Mouse (Mus musculus) gastrocnemius, postnatal 10 days (tissue): Measurements from ENCODE around the gene Iqsec1. TPM values are rescaled to one million over a fixed set of nuclear protein-coding genes. Genes with fewer than 3 reads are reported as not detected.

Experiments used
- DNase-seq: peaks from one replicate; pipeline ENCODE4 v3.0.0; 2021; ENCODE audit warnings: mixed read lengths
- long read RNA-seq, 2 experiments: library from polyadenylated mRNA; stranded (forward); transcript quantifications; one replicate each; pipeline ENCODE4 v2.0.0; 2021
- total RNA-seq, 2 experiments: library from RNA; stranded (reverse); gene quantifications; 2 replicates each; pipeline ENCODE4 v1.2.3; 2021

Gene Iqsec1
- total RNA-seq, result 10 to 100 TPM; 58.8 to 71.1 TPM
- long read RNA-seq, experiment 1, full-length matches to known transcripts, result 6 of 19 reads
- long read RNA-seq, experiment 1, partial matches to known transcripts, result 6 of 19 reads
- long read RNA-seq, experiment 1, other reads (novel, unspliced or antisense), result 7 of 19 reads
- long read RNA-seq, experiment 2, full-length matches to known transcripts, result 8 of 16 reads
- long read RNA-seq, experiment 2, partial matches to known transcripts, result 2 of 16 reads
- long read RNA-seq, experiment 2, other reads (novel, unspliced or antisense), result 6 of 16 reads

GRCm38 (mm10) chr6:90988648-90989317 lies at the start of gene Iqsec1:
Gene Iqsec1 (minus strand): TSS chr6:90988685.
- DNase-seq, result peak; percentile 65

GRCm38 (mm10) chr6:91028256-91028655 lies 39.8 kb upstream of the Iqsec1 start:
- no peak for DNase-seq

- DNase-seq, result no peak
These were observed 32.3 kb upstream of the Iqsec1 start for GRCm38 (mm10) chr6:91020810-91021209.

GRCm38 (mm10) chr6:91016600-91017230 lies 28.2 kb upstream of the Iqsec1 start:
- no peak for DNase-seq

GRCm38 (mm10) chr6:91014198-91014958 lies 25.9 kb upstream of the Iqsec1 start:
- DNase-seq, result no peak

GRCm38 (mm10) chr6:91012458-91012857 lies 24.0 kb upstream of the Iqsec1 start:
- DNase-seq, result no peak

- no peak for DNase-seq
These were observed 23.1 kb upstream of the Iqsec1 start for GRCm38 (mm10) chr6:91011568-91011967.

GRCm38 (mm10) chr6:91008284-91008830 lies 19.9 kb upstream of the Iqsec1 start:
- no peak for DNase-seq

- no peak for DNase-seq
These were observed 18.7 kb upstream of the Iqsec1 start for GRCm38 (mm10) chr6:91007207-91007606.

GRCm38 (mm10) chr6:91004157-91004556 lies 15.7 kb upstream of the Iqsec1 start:
- DNase-seq, result no peak

- DNase-seq, result no peak
These were observed 15.0 kb upstream of the Iqsec1 start for GRCm38 (mm10) chr6:91003310-91003995.

GRCm38 (mm10) chr6:91001566-91001965 lies 13.1 kb upstream of the Iqsec1 start:
- no peak for DNase-seq

- no peak for DNase-seq
These were observed 12.5 kb upstream of the Iqsec1 start for GRCm38 (mm10) chr6:91000819-91001525.

- DNase-seq, result no peak
These were observed 10.7 kb upstream of the Iqsec1 start for GRCm38 (mm10) chr6:90999176-90999575.

- DNase-seq, result no peak
These were observed 8.5 kb upstream of the Iqsec1 start for GRCm38 (mm10) chr6:90997025-90997424.

- DNase-seq, result no peak
These were observed 7.7 kb upstream of the Iqsec1 start for GRCm38 (mm10) chr6:90996181-90996580.

GRCm38 (mm10) chr6:90988299-90988625 lies 223 bp downstream of the Iqsec1 start:
- DNase-seq, result no peak

GRCm38 (mm10) chr6:90987561-90988298 lies 755 bp downstream of the Iqsec1 start:
- DNase-seq, result peak; percentile 30

GRCm38 (mm10) chr6:90984101-90984500 lies 4.4 kb downstream of the Iqsec1 start:
- DNase-seq, result no peak

- DNase-seq, result no peak
These were observed 14.2 kb downstream of the Iqsec1 start for GRCm38 (mm10) chr6:90974279-90974678.
